Mouse (Mus musculus): ENCODE results near the gene Rrnad1.

- no peak for TF ChIP-seq UBTF (IDR thresholded peaks at IDR 0.05; ENCODE audit: borderline replicate concordance, insufficient read depth, low read depth, low read length)
- no peak for TF ChIP-seq ZNF384 (IDR thresholded peaks at IDR 0.05; ENCODE audit: low read depth, low read length)
- no peak for TF ChIP-seq TAL1 (IDR thresholded peaks at IDR 0.05; ENCODE audit: low read length)
- TF ChIP-seq GABPA (IDR thresholded peaks at IDR 0.05; ENCODE audit: low read depth, low read length), result no peak
- no peak for TF ChIP-seq POLR2A (IDR thresholded peaks at IDR 0.05; ENCODE audit: control insufficient read depth in 1 of 2, insufficient read depth in 1 of 2, low read depth in 1 of 2, low read length in 2 of 2, poor library complexity in 1 of 2)
- no peak for TF ChIP-seq JUND (IDR thresholded peaks at IDR 0.05; ENCODE audit: low read depth, low read length)
- TF ChIP-seq RCOR1 (IDR thresholded peaks at IDR 0.05; ENCODE audit: low read depth, low read length), result no peak
- no peak for TF ChIP-seq EP300 (IDR thresholded peaks at IDR 0.05; ENCODE audit: low read depth in 1 of 2, low read length in 2 of 2)
- TF ChIP-seq USF1 (IDR thresholded peaks at IDR 0.05; ENCODE audit: low read depth, low read length), result no peak
- TF ChIP-seq USF2 (IDR thresholded peaks at IDR 0.05; ENCODE audit: borderline replicate concordance in 1 of 2, insufficient read depth in 1 of 2, low read depth in 1 of 2, low read length in 2 of 2), result no peak
- TF ChIP-seq MAZ (IDR thresholded peaks at IDR 0.05; ENCODE audit: low read depth, low read length), result no peak
- no peak for TF ChIP-seq CTCF (IDR thresholded peaks at IDR 0.05 in 2 of 3, conservative IDR thresholded peaks at IDR 0.05 in 1 of 3; ENCODE audit: control insufficient read depth in 1 of 3, insufficient read depth in 1 of 3, low read depth in 2 of 3, low read length in 3 of 3, poor library complexity in 1 of 3, severe bottlenecking in 1 of 3)
- no peak for TF ChIP-seq SMC3 (IDR thresholded peaks at IDR 0.05; ENCODE audit: low read depth, low read length)
Observed at GRCm38 (mm10) chr3:87974381-87974987, 44.0 kb upstream of the Rrnad1 start.
